Mouse (Mus musculus) olfactory bulb, adult 2 months (tissue): Measurements from ENCODE around the gene Map3k12.

Experiments used
- CTCF ChIP-seq: fragments of 200-500 bp; IDR thresholded peaks from 2 replicates; pipeline ENCODE4 v1.5.1; 2012; ENCODE audit warnings: low read depth, mild to moderate bottlenecking, low read length, moderate library complexity; ENCODE audit not compliant: insufficient read depth
- POLR2A ChIP-seq: fragments of 200-500 bp; IDR thresholded peaks from 2 replicates; pipeline ENCODE4 v1.6.1; 2012; ENCODE audit warnings: mild to moderate bottlenecking, low read depth, low read length, moderate library complexity; ENCODE audit not compliant: insufficient read depth

DNA sequence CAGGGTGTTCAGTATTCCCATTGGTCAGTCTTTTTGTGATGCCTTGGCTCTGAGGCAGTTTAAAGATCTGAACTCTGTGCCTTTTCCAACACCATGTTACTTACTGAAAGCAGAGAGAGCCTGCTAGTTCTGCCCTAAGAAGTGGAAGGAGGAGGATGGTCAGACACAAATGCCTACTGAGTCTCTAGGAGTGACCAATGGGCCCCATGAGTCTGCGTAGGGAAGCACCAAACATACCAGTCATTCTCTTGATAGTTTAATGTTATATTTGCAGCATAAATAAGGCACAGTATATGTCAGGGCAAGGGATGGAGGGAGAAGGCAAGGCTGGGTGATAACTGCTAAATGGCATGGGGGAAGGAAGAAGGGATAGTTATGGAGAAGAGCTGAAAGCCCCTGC is 11.5 kb upstream of the Map3k12 start:
- TF ChIP-seq CTCF (no peak), POLR2A (no peak)
